Mouse (Mus musculus): Measurements from ENCODE around the gene Pax6.

GRCm38 (mm10) chr2:105710511-105710910 lies 41.8 kb downstream of the Pax6 start:
- no peak for TF ChIP-seq CTCF (IDR thresholded peaks at IDR 0.05; ENCODE audit: low read depth)
- TF ChIP-seq EP300 (IDR thresholded peaks at IDR 0.05; ENCODE audit: low read depth): no peak

Measured in liver, embryonic 14.5 days (tissue).